Mouse (Mus musculus): Measurements from ENCODE around the gene Ptov1.
A peak's percentile ranks its signal among the peaks of the same experiment; 100 is the strongest.

The Ptov1 gene

DNA sequence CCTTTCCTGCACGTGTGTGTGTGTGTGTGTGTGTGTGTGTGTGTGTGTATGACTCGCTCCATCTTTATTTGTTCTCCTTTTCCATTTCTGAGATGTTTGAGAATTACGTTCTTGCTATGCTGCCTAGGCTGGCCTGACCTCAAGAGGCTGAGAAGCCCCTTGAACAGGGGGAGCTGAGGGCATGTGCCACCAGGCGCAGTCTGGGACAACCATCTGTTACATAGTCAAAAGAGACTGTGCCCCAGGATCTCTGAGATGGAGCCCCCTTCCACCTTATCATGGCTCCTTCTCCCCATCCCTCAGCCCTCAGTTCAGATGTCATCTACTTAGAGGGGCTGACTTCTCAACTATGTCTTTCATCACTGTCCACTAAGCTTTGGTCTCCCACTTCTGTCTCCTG lies 55.2 kb downstream of the Ptov1 start:
- peak; percentile 2 for DNase-seq (ENCODE audit: low spot score)

DNA sequence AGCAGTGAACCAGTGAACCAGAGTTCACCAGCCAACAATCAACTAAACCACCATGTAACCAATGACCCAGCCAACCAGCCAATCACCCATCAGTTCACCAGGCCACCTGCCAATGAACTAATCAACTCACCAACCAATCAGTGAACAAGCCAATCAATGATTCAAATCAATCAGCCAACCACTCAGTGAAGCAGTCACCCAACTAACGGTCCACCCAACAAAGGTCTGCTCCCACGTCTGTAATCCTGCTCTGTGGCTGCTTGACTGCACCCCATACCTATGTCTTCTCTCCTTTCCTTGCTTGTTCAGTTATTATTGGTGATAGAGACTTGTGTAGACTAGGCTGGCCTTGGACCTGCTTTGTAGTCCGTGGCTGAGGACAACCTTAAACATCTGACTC lies 55.6 kb downstream of the Ptov1 start:
- peak; percentile 2 for DNase-seq (ENCODE audit: low spot score)
